Mouse (Mus musculus): ENCODE measurements around the gene Pde8a. TPM values are rescaled to one million over a fixed set of nuclear protein-coding genes. Genes with fewer than 3 reads are reported as not detected.
"Not testable (repeated sequence)": the region's sequence is repeated elsewhere in the genome, so short reads cannot be mapped to it uniquely, and the experiment has no call there.

The Pde8a gene
- total RNA-seq (2021), result 10 to 100 TPM; 13.2 to 14.6 TPM
- long read RNA-seq, experiment 1, transcript Pde8a-201 (22 exons, 3,802 nt), result major isoform, 15 of 24 reads
- long read RNA-seq, experiment 1, partial matches to known transcripts, result 3 of 24 reads
- long read RNA-seq, experiment 1, other reads (novel, unspliced or antisense), result 6 of 24 reads
- long read RNA-seq, experiment 2, transcript Pde8a-201 (22 exons, 3,802 nt), result major isoform, 15 of 19 reads
- long read RNA-seq, experiment 2, partial matches to known transcripts, result 3 of 19 reads
- long read RNA-seq, experiment 2, other reads (novel, unspliced or antisense), result 1 of 19 reads

- peak; percentile 40 to 49 for DNase-seq
- intact Hi-C loops (cut with DNase I), result loop anchor here (2.0 kb wide), 1 partner anchor 61 kb away; no protein-coding TSS in a partner anchor
Observed at GRCm38 (mm10) chr7:81213347-81214152, at the start of gene Pde8a. Gene Pde8a, plus strand, starts transcription at chr7:81213596.

- DNase-seq, result no peak
- intact Hi-C loops (cut with DNase I), result loop anchor here (5.0 to 10.0 kb wide), 2 partner anchors 290 to 422 kb away; partner anchors contain the start of gene Cpeb1
Observed at GRCm38 (mm10) chr7:81164411-81164810, 49.0 kb upstream of the Pde8a start.

GRCm38 (mm10) chr7:81167124-81167523, 46.3 kb upstream of the Pde8a start:
- DNase-seq, result peak; percentile 22 to 54
- intact Hi-C loops (cut with DNase I), result loop anchor here (2.0 to 10.0 kb wide), 2 partner anchors 44 to 288 kb away; partner anchors contain the start of gene Cpeb1

GRCm38 (mm10) chr7:81169351-81169750, 44.0 kb upstream of the Pde8a start:
- DNase-seq, result no peak
- intact Hi-C loops (cut with DNase I), result loop anchor here (10.0 kb wide), 1 partner anchor 285 kb away; the partner anchor contains the start of gene Cpeb1

GRCm38 (mm10) chr7:81173931-81174330, 39.5 kb upstream of the Pde8a start:
- intact Hi-C loops (cut with DNase I), result no loop called here
- DNase-seq, result no peak

- intact Hi-C loops (cut with DNase I), result no loop called here
- DNase-seq, result no peak
Observed at GRCm38 (mm10) chr7:81174654-81175053, 38.7 kb upstream of the Pde8a start.

GRCm38 (mm10) chr7:81176187-81176769, 37.1 kb upstream of the Pde8a start:
- intact Hi-C loops (cut with DNase I), result no loop called here
- DNase-seq, result no peak

- DNase-seq, result no peak
- intact Hi-C loops (cut with DNase I), result no loop called here
Observed at GRCm38 (mm10) chr7:81179494-81179893, 33.9 kb upstream of the Pde8a start.

- DNase-seq, result no peak
Observed at GRCm38 (mm10) chr7:81182492-81183175, 30.8 kb upstream of the Pde8a start.

GRCm38 (mm10) chr7:81183181-81183580, 30.2 kb upstream of the Pde8a start:
- no peak for DNase-seq
- intact Hi-C loops (cut with DNase I), result no loop called here

More at GRCm38 (mm10) chr7:81182492-81183175, 30.8 kb upstream of the Pde8a start:
- intact Hi-C loops (cut with DNase I), result no loop called here

- intact Hi-C loops (cut with DNase I), result no loop called here
- no peak for DNase-seq
Observed at GRCm38 (mm10) chr7:81184136-81184535, 29.3 kb upstream of the Pde8a start.

GRCm38 (mm10) chr7:81184651-81185050, 28.7 kb upstream of the Pde8a start:
- DNase-seq, result no peak
- intact Hi-C loops (cut with DNase I), result no loop called here

- intact Hi-C loops (cut with DNase I); DNase-seq: not testable (repeated sequence)
Observed at GRCm38 (mm10) chr7:81186036-81186435, 27.4 kb upstream of the Pde8a start.

- no peak for DNase-seq
- intact Hi-C loops (cut with DNase I), result no loop called here
Observed at GRCm38 (mm10) chr7:81189180-81189579, 24.2 kb upstream of the Pde8a start.

GRCm38 (mm10) chr7:81195509-81195908, 17.9 kb upstream of the Pde8a start:
- intact Hi-C loops (cut with DNase I), result no loop called here
- DNase-seq, result no peak

- DNase-seq, result no peak
- intact Hi-C loops (cut with DNase I), result no loop called here
Observed at GRCm38 (mm10) chr7:81196796-81197195, 16.6 kb upstream of the Pde8a start.

- peak; percentile 16 to 41 for DNase-seq
- intact Hi-C loops (cut with DNase I), result no loop called here
Observed at GRCm38 (mm10) chr7:81198538-81198937, 14.9 kb upstream of the Pde8a start.

- intact Hi-C loops (cut with DNase I), result no loop called here
Observed at GRCm38 (mm10) chr7:81199109-81199508, 14.3 kb upstream of the Pde8a start.

GRCm38 (mm10) chr7:81199757-81200156, 13.6 kb upstream of the Pde8a start:
- no peak for DNase-seq
- intact Hi-C loops (cut with DNase I), result no loop called here

More at GRCm38 (mm10) chr7:81199109-81199508, 14.3 kb upstream of the Pde8a start:
- DNase-seq, result no peak

- no peak for DNase-seq
- intact Hi-C loops (cut with DNase I), result no loop called here
Observed at GRCm38 (mm10) chr7:81202389-81202788, 11.0 kb upstream of the Pde8a start.

Measured in heart, postnatal 14 days (tissue).